9 mouse cellular contexts compared by ENCODE assay signal in the genomic region with DNA sequence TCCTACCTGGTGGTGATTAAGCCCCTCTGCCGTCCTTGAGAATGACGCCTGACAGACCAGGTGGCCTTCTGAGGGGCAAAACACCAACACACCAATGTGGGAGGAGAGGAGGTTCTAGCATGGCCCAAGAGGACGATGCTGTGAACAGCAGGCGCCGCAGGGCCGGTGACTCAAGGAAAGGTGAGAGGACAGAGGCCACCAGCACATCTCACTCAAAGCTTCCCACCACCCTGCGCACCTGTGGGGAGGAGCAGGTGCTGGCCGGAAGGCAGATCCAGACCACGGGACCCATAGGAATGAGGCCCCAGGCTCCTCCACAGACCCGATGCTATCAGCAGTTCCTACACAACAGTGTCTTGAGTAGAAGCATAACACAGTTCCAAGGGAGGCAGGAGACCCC. TPM values are rescaled to one million over a fixed set of nuclear protein-coding genes. Genes with fewer than 3 reads are reported as not detected.
DNase-seq lines count a peak whose midpoint lies in the region; ATAC-seq and TF ChIP-seq lines count a peak whose summit lies in the region.
"Had no signal": no experiment of that assay in that cellular context is flagged by ENCODE, and none has a peak within 500 bp of the region (broad histone marks: within the 10 kb centered on the region; RNA-seq: fewer than 3 reads in every experiment).

No protein-coding gene starts in this region.

- 0 out of 2 replicates have a peak, but pooled peaks have one; percentile 2 for ATAC-seq in cerebellum, adult (ENCODE audit: insufficient number of reproducible peaks, low FRiP score, low TSS enrichment)
- no peak for ATAC-seq in lung, embryonic 14.5 days (ENCODE audit: insufficient read depth)
- ATAC-seq in hindbrain, postnatal 0 days = 0 out of 2 replicates have a peak, but pooled peaks have one; percentile 0
- no peak for ATAC-seq in neural tube, embryonic 14.5 days (ENCODE audit: low read depth)

- peak overlapping the region; percentile 76 for H3K4me3 ChIP-seq in lung, embryonic 14.5 days (ENCODE audit: low read depth, low read length)
- peak overlapping the region; percentile 83 for H3K4me3 ChIP-seq in hindbrain, postnatal 0 days (ENCODE audit: low read length)
- peak overlapping the region; percentile 87 for H3K4me3 ChIP-seq in neural tube, embryonic 14.5 days (ENCODE audit: low read depth, low read length)

- H3K9me3 ChIP-seq in lung, embryonic 14.5 days (ENCODE audit: low read depth, low read length) = no peaks in the 10 kb centered on the region
- no peaks in the 10 kb centered on the region for H3K9me3 ChIP-seq in hindbrain, postnatal 0 days (ENCODE audit: low read length)
- no peaks in the 10 kb centered on the region for H3K9me3 ChIP-seq in neural tube, embryonic 14.5 days (ENCODE audit: control insufficient read depth, low read length)
- H3K9me3 ChIP-seq: liver, embryonic 13.5 days had no signal

- no peak for DNase-seq in cerebellum, adult 9-10 months
- DNase-seq in lung, embryonic 14.5 days = no peak
- DNase-seq in lung, postnatal 25 days (ENCODE audit: low spot score) = no peak
- no peak for DNase-seq in hindbrain, postnatal 0 days (ENCODE audit: low spot score)
- DNase-seq in frontal cortex, adult 2 months (ENCODE audit: extremely low spot score in 1 of 2, low spot score in 1 of 2) = no peak
- no peak for DNase-seq in lung, adult 18-20 months
- DNase-seq: liver, embryonic 13.5 days had no signal

- H3K27ac ChIP-seq in lung, embryonic 14.5 days (ENCODE audit: low read depth) = no peak overlapping the region
- H3K27ac ChIP-seq in hindbrain, postnatal 0 days = peak overlapping the region; percentile 12; the same call in 1 of the 2 replicates
- H3K27ac ChIP-seq in neural tube, embryonic 14.5 days (ENCODE audit: low read depth, low read length) = peak overlapping the region; percentile 87; the same call in 1 of the 2 replicates
- H3K27ac ChIP-seq: liver, embryonic 13.5 days had no signal

- H3K27me3 ChIP-seq in lung, embryonic 14.5 days (ENCODE audit: insufficient read depth, low read length) = 0 out of 2 replicates have a peak, but pooled peaks cover 4% of the 10 kb centered on the region
- no peaks in the 10 kb centered on the region for H3K27me3 ChIP-seq in hindbrain, postnatal 0 days (ENCODE audit: insufficient read depth, low read length)
- H3K27me3 ChIP-seq in neural tube, embryonic 14.5 days (ENCODE audit: control insufficient read depth, insufficient read depth, low read length) = no peaks in the 10 kb centered on the region

- peak overlapping the region; percentile 71; the same call in 1 of the 2 replicates for H3K9ac ChIP-seq in lung, embryonic 14.5 days
- H3K9ac ChIP-seq in hindbrain, postnatal 0 days (replicated peaks; ENCODE audit: low read length) = peak overlapping the region; percentile 80
- H3K9ac ChIP-seq in neural tube, embryonic 14.5 days (replicated peaks; ENCODE audit: low read depth, low read length) = peak overlapping the region; percentile 97
- H3K9ac ChIP-seq: liver, embryonic 13.5 days had no signal

- 16% methylated on average over 10 of the region's 10 CpGs for WGBS in lung, embryonic 14.5 days
- 33% methylated on average over 10 of the region's 10 CpGs for WGBS in hindbrain, postnatal 0 days
- WGBS in neural tube, embryonic 14.5 days = 26% methylated on average over 10 of the region's 10 CpGs

- TF ChIP-seq CTCF in lung, embryonic 14.5 days (IDR thresholded peaks at IDR 0.05; ENCODE audit: low read depth) = no peak
- TF ChIP-seq CTCF in hindbrain, postnatal 0 days (IDR thresholded peaks at IDR 0.05; ENCODE audit: low read depth) = no peak

- H3K36me3 ChIP-seq in lung, embryonic 14.5 days (ENCODE audit: insufficient read depth) = no peaks in the 10 kb centered on the region
- no peaks in the 10 kb centered on the region for H3K36me3 ChIP-seq in hindbrain, postnatal 0 days (ENCODE audit: insufficient read depth, low read length)
- H3K36me3 ChIP-seq in neural tube, embryonic 14.5 days (ENCODE audit: control insufficient read depth, insufficient read depth, low read length) = no peaks in the 10 kb centered on the region
- H3K36me3 ChIP-seq: liver, embryonic 13.5 days had no signal

- H3K4me1 ChIP-seq in lung, embryonic 14.5 days (ENCODE audit: insufficient read depth) = peaks cover 9% of the 10 kb centered on the region
- peaks cover 16% of the 10 kb centered on the region; the same call in 1 of the 2 replicates for H3K4me1 ChIP-seq in hindbrain, postnatal 0 days (ENCODE audit: insufficient read depth, low read length)
- peaks cover 38% of the 10 kb centered on the region for H3K4me1 ChIP-seq in neural tube, embryonic 14.5 days (ENCODE audit: control insufficient read depth, insufficient read depth, low read length)

- peak overlapping the region; percentile 97 for H3K4me2 ChIP-seq in lung, embryonic 14.5 days
- H3K4me2 ChIP-seq in hindbrain, postnatal 0 days (ENCODE audit: low read depth, low read length) = peak overlapping the region; percentile 78
- peak overlapping the region; percentile 76 for H3K4me2 ChIP-seq in neural tube, embryonic 14.5 days (ENCODE audit: low read depth, low read length)

RNA-seq across cellular contexts. Expression of gene Nkain1, which starts 1.4 kb away (rescaled TPM):
- polyA plus RNA-seq in lung, embryonic 14.5 days (2014; fragmentation: Nextera tagmentation; extraction: Ambion mirVana) = 2.9 and 3.3 TPM in 2 replicates
- total RNA-seq in hindbrain, postnatal 0 days (2014; rRNA removed) = 313 and 323 TPM in 2 replicates
- 10.1 and 10.2 TPM in 2 replicates for polyA plus RNA-seq in hindbrain, postnatal 0 days (2015; fragmentation: Nextera tagmentation; extraction: Ambion mirVana)
- 17.4 and 19.9 TPM in 2 replicates for polyA plus RNA-seq in neural tube, embryonic 14.5 days (2014; fragmentation: Nextera tagmentation; extraction: Ambion mirVana)
- 31.9 and 34.2 TPM in 2 replicates for polyA plus RNA-seq in frontal cortex, adult 2 months (2012; rRNA removed)
- polyA plus RNA-seq: liver, embryonic 13.5 days had no signal

Comparison
In these comparisons a context has a peak if more than half of its experiments do, and no peak if none do; other contexts are left out.
1. ATAC-seq: peak in cerebellum, adult (single experiment) and hindbrain, postnatal 0 days (single experiment); none in lung, embryonic 14.5 days (single experiment) and neural tube, embryonic 14.5 days (single experiment).
2. Peak in every context shown above with its lines, with median percentiles within 50 percentile points of each other: H3K4me2 ChIP-seq, H3K4me3 ChIP-seq and H3K9ac ChIP-seq.